Mouse (Mus musculus) C2C12 (cell line): ENCODE results near the gene Polk.

ENCODE experiments used
- CEBPB ChIP-seq: IDR thresholded peaks from one replicate; pipeline ENCODE4 v1.6.1; 2011; ENCODE audit warnings: low read depth, mild to moderate bottlenecking, control low read depth, moderate library complexity
- CTCF ChIP-seq: IDR thresholded peaks from one replicate; pipeline ENCODE4 v1.5.1; 2011; ENCODE audit not compliant: control insufficient read depth, insufficient read depth, insufficient read length
- FOSL1 ChIP-seq: IDR thresholded peaks from one replicate; pipeline ENCODE4 v1.8.0; 2011; ENCODE audit warnings: mild to moderate bottlenecking, low read length; ENCODE audit not compliant: poor library complexity, insufficient read depth, severe bottlenecking
- MAX ChIP-seq: IDR thresholded peaks from one replicate; pipeline ENCODE4 v1.6.1; 2011; ENCODE audit warnings: mild to moderate bottlenecking, control low read depth
- MYOD1 ChIP-seq: IDR thresholded peaks from one replicate; pipeline ENCODE4 v1.6.1; 2011; ENCODE audit warnings: low read depth; ENCODE audit not compliant: control insufficient read depth, insufficient read length
- MYOG ChIP-seq: IDR thresholded peaks from one replicate; pipeline ENCODE4 v1.6.1; 2011; ENCODE audit not compliant: control insufficient read depth, insufficient read length; ENCODE audit errors: extremely low read depth
- USF1 ChIP-seq: IDR thresholded peaks from one replicate; pipeline ENCODE4 v1.6.1; 2011; ENCODE audit warnings: low read depth, mild to moderate bottlenecking, control low read depth, moderate library complexity

- TF ChIP-seq CTCF, result no peak
- TF ChIP-seq MAX, result no peak
- TF ChIP-seq MYOD1, result no peak
- no peak for TF ChIP-seq USF1
- TF ChIP-seq MYOG, result no peak
- TF ChIP-seq FOSL1, result no peak
- no peak for TF ChIP-seq CEBPB
Observed at GRCm38 (mm10) chr13:96547941-96548340, 5.6 kb upstream of the Polk start.
